Mouse (Mus musculus): ENCODE data around the gene Nudt22.
"Not testable (repeated sequence)": the region's sequence is repeated elsewhere in the genome, so short reads cannot be mapped to it uniquely, and the experiment has no call there.

Nudt22 gene

DNA sequence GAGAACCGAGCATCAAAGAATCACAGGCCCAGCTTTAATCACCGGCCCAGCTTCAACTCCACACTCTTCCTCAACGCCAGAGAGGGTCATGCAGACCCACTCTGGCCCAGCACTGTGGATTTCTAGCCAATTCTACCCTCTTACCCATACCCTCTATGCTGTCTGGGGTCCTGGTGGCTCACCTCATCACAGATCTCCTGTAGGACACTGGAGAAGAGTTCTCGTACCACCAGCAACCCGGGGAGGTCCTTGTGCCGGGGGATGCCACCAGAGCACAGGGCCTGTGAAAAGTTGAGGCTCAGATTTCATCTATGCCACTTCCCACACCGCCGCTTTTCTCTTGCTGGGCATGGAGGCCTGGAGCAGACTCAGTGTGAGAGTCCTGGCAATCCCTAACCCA lies 1.4 kb downstream of the Nudt22 start:
- DNase-seq = no peak

DNA sequence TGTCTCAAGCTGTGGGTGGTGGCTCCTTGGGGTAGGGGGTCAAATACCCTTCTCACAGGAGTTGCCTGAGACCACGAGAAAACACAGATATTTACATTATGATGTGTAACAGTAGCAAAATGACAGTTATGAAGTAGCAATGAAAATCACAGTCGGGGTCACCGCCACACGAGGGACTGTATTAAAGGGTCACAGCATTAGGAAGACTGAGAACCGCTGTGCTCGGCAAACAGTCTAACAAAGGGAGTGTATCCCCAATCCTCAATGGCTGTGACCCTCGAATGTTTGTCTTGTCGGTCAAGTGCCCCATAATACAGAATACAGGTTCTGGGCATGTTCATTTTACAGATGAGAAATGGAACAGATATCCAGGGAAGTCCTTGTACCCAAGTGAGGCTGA lies 1.9 kb downstream of the Nudt22 start:
- no peak for DNase-seq

DNA sequence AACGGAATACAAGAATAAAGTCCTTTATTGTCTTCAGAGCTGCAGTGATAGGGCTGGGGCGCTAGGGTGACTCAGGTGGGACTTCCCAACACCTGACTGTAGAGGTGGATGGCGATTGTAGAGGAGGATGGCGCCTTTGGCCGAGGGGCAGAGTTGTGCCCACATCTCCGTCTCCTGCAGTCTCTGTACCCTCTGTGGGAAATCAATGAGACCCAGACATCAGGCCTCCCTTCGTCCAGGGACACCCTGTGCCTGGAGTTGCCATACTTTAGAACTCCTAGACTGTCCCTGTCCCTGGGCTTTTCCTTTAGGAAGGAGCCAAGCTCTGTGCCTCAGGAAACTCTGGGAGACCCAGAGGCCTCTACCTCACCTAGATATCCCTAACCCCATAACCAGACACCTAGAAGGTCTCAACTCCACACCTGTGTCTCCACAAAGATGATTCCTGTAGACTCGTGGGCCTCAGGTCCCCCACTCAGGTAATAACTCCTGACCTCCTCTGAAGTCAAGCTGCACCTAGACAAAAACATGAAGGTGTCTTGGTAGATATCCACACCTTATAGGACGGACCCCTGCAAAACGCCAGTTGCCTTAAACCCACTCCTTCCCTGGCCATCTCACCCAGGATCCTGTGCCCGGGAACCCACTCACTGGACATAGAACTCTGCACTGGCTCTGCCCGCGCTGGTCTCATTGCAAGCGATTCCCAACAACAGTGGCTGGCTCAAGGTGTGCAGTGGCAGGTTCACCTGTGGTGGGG lies 2.7 kb downstream of the Nudt22 start:
- peak; percentile 1 for DNase-seq

DNA sequence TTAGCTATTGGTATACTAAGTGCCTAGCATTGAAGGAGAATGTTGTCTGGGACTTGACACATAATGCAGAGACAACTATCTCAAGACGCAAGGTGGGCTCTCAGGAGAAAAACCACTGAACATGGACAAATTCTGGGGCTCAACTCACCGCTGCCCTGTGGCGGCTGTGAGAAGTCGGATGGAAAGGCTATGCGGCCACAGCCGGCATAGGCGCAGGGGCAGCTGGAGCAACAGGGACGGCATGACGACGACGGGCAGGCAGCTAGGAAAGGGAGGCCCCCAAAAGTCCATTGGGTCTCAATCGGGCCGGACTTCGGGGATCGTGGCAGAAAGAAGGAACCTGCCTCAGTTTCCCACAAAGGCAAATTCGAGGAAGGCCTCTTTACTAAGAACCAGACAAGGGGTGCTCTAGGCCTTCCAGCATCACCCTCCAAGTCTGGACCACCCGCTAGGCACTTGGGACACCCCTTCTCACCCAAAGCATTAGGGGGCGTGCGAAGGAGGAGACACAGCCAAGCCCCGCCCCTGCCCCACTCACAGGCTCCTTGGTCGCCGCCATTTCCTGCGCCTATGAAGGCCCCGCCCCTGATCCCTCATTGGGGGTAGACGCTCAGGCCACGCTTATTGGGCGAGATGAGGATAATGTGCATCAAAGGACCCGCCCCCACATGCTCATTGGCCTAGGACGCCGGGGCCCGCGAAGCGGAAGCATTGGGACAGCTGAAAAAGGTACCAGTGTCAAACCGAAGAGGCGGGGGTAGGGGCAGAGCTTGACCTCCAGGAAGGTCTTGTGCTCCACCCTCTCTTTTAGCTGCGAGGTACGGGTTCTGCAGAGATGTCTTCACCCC lies 3.7 kb downstream of the Nudt22 start, which contains the start of gene Dnajc4:
TSS of gene Dnajc4 (minus strand) at position 562 of the 848 bp plus-strand sequence.
- DNase-seq = peak; percentile 99

DNA sequence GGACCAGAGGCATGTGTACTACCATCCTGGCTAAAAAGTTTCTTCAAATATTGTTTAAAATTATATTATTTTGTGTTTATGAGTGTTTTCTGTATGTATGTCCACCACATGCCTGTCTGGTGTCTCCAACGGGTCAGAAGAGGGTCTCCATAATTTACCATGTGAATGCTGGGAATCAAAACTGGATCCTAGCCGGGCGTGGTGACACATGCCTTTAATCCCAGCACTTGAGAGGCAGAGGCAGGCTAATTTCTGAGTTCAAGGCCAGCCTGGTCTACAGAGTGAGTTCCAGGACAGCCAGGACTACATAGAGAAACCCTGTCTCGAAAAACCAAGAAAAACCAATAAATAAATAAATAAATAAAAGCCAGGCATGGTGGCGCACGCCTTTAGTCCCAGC lies 4.8 kb downstream of the Nudt22 start:
- DNase-seq = not testable (repeated sequence)

DNA sequence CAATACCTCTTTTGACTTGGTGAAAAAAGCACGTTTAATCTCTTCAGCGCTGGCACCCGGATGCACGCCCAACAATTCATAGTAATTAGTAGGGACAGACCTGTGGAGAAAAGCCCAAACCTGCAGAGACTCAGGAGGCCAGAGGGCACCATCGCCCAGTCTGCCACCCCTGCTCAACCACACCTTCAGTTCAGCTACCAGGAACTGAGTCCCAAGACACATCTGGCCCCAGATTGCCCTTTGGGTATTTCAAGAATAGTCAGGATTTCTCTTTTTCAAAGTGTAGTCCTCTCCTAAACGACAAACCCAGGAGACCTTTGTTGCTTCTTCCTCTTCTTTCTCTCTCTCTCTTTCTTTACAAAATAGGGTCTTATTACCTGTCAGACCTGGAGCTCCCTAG lies 5.2 kb downstream of the Nudt22 start:
- no peak for DNase-seq

DNA sequence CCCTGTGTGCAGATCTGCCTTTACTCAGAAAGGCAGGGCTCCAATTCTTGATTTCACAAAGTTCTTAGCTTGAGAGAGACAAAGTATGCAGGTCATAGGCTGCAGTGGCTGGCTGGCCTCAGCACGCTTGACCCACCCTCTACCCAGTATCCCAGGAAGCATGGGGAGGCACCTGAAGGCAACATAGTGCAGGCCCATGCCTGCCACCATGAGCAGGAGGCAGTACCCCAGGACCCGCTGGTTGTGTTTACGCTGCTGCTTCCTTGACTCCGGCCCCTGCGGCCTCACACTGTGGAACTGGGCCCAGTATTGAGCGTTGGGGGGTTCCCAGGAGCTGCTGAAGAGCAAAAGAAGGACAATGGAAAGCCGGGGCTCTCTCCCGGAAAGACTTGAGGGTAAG lies 6.7 kb downstream of the Nudt22 start:
- DNase-seq = no peak

DNA sequence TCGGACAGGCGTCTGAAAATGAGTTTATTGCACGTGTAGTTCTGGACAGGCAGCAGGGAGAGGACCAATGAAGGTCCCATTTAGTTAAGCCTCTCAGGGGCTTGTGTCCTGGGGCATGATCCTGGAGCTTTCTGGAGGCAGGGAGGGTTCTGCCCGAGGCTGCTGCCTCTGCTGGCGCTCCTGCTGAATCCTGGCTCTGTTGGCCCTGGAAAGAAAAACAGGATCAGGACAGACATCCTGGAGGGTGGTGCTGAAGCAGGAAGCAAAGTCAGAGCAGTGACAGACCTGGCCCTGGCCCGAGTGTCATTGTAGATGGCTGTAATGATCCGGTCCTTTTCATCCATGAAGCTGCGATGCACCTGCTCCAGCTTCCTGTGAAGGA lies 8.0 kb downstream of the Nudt22 start:
- DNase-seq = no peak

DNA sequence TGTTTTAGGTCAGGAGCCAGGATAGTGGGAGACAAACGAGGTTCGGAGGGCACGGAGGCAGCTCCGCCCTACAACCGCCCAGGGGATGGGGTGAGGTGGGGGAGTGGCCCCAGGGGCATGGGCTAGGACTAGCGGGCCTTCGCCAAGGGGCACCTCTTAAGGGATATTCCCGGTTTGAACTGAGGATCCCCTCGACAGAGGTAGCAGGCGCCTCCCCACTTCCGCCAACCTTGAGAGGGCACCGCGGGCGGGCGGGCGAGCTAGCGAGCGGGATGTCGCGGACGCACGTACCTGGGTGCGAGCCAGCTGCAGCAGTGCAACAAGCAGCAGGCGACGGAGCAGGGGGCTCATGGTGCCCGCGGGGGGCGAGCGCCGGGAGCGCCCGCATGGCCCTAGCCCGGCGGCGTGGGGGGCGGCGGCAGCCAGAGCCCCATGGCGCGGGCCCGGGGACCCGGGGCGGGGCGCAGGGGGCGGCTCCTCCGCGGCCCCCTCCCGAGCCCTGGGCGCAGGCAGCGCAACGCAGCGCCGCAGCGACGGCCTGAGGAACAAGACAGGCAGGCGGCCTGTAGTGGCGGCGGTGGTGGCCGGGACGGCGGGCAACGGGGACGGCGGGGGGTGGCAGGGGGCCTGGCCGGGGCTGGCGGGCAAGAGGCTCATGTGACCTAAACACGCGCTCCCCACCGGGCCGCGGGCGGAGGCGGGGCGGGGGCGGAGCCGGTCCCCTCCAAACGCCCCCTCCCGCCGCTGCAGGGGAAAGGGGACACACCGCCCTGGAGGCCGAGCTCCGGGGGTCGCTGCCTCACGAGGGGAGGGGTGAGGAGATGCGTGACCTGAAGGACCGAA lies 8.6 kb downstream of the Nudt22 start, which contains the start of gene Vegfb:
TSS of gene Vegfb (minus strand) at position 591 of the 843 bp plus-strand sequence.
- peak; percentile 64 for DNase-seq

DNA sequence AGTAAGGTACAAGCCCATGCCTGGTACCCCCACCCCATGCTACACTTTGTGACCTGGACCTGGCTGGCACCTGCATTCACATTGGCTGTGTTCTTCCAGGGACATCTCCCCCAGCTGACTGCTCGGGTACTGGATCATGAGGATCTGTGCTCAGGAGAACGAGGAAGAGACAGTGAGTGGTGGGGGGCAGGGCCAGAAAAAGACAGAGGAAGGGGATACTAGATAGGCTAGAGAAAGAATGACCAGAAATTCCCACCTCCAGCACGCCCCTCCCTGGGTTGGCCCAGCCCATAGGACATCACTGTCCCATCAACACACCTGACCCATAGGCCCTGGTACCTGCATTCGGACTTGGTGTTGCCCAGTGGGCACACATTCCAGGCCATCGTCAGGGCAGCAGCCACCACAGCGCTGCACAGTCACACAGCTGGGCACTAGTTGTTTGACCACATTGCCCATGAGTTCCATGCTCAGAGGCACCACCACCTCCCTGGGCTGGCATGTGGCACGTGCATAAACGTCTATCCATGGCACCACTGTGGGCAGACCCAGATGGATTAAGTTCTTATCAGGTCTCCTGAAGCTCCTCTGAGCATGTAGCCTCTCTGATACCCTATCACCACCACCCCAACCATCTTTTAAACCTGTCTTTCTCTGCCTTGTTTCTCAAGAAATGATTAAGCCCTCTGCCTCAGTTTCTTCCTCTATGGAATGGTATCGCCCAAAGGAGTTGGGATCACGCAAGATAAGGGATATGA lies 9.8 kb downstream of the Nudt22 start:
- DNase-seq = no peak

DNA sequence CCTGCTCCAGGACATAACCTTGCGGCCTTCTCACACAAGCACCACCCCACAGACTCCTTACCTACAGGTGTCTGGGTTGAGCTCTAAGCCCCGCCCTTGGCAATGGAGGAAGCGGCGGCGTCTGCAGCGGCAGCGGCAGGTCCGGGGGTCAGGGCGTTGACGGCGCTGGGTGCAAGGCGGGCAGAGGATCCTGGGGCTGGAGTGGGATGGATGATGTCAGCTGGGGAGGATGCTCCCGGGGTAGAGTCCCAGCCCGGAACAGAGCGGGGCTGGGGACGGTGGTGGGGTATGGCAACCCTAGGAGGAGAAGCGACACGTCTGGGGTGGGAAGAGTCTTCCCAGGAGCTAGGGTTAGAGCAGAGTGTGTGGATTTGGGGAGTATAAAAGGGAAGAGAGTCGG lies 10.6 kb downstream of the Nudt22 start:
- DNase-seq = no peak

DNA sequence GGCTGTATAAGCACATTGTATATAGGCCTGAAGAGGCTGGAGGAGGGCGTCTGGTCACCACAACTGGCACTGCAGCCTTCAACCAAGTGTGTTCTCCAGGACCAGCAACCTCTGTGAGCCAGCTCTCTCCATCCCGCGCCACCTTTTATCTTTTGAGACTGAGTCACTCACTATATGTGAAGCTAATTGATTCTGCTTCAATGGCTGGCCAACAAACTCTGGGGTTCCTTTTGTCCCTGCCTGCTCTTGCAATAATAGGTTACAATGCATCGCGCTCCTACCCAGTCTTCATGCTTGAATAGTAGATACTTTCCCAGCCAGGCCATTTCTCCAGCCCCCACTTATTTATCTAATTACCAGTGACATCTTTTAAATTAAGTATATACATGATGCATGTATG lies 12.3 kb downstream of the Nudt22 start:
- DNase-seq = no peak

DNA sequence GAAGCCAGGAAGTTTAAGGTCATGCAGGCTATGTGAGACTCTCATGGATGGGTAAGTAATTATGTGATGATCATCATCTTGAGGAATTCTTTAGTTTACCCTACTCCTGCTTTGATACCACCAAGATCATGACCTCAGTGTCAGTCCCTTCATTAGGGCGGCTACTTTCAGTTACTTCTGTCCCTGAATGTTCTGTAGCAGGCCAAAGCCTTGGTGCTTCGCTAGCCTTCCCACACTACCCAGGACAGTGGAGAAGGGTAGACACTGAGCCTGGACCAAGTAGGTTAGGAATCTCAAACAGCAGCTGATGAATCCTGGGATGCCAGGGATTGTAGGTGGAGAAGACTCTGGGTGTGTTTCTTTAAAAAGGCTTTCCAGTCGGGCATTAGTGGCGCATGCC lies 14.5 kb downstream of the Nudt22 start:
- DNase-seq = no peak

DNA sequence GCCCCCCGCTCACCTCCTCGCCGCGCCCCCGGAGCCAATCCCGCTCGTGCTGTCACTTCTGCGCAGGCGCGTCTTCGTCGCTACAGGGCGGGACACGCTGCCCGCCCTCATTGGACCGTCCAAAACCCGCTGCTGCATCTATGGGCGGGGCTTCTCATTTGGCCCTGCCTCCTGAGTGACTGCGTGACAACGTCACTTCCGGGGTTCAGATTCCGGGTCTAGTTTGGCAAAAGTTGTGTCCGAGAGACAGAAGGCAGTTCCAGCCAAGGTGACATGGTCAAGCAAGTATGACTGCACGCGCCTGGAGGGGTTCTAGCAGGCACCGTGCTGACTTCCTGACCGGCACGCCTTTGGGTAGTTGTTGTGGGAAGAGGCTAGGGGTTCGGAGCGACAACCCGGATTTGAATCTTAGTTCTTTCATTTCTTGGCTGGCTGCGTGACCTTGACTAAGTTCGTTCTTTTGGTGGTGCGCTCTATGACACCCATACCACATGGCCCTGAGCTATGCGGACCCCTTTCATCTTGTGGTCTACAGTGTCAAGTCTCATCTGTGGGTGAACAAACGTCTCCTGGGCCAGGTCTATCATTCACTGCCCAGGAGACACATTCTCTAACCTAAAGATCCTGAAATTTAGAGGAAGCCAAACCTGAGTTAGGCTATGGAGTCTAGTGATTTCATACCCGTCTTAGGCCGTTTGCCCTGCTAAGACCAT lies 15.4 kb downstream of the Nudt22 start, which contains the start of gene Fkbp2:
TSS of gene Fkbp2 (minus strand) at position 121 of the 713 bp plus-strand sequence.
- peak; percentile 99 for DNase-seq

DNA sequence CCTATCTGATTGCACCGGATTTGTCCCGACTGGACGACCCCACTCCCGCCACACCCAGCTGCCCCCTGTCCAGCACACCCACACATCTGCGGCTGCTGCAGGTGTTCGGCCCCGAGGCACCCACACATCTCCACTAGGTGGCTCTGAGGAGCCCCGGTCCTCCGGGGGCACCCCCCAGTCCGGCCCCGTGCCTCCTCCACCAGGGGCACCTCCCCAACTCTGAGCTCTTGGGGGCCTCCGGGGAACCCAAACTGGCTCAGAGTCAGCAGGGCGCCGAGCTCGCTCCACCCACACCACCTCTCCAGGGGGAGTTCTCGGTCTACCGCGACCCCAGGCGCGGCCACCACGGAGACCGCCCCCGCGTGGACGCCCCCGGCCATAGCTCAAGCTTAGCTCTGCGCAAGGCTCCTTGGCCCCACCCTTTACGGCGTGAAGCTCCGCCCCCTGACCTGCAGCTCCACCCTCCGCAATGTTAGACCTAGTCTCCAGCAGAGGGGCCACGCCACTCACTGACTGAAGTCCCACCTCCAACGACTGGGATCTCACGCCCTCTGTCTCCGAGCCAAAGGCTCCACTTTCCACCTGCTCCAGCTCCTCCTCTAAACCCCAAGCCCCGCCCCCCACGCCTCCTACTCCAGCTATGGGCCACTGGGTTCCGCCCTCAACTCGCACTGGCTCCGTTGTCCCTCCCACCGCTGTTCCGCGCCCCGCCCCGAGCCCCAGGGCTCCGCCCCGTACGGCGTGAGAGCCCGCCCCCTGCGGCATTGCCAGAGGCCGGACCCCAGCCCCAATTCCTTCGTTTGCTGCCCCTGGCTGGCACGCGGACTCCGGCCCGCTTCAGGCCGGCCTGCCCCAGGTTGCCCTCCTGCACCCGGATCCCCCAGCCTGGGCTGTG lies 16.2 kb downstream of the Nudt22 start:
- DNase-seq = peak; percentile 100

DNA sequence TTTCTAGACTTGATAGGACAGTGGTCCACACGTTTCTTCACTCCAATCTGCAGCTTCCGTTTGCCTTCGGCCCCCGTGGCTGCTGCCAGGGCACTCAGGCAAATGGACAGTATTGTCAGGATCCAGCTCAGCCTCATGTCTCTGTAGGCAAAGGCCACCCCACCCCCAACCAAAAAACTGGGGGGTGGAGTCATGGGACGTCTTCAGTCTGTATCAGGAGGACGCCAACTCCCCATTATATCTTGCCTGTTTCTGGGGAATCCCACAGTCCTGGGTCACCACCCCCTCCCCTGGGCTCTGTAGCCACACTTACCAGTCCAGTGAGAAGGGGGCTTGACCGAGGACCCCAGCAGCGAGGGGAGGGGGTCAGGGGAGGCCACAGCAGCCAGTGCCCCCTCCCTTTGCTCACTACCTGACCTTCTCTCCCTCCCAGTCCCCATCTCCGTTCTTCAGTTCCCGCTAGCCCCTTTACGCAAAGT lies 16.9 kb downstream of the Nudt22 start:
- DNase-seq = no peak

DNA sequence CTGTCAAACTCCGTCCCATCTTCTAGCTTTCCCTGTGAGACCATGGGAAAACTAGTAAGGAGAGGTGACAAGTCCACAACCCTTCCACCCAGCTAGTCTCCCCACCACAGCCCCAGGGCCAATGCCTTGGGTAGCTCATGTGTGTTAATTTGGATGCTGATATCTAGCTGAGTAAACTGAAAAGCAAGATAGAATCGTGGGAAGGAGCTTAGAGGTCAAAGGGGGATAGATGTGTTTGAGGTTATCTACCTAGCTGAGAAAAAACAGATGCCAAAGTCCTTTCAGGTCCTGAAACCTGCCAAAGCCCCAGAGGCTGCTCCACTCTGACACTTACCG lies 17.3 kb downstream of the Nudt22 start:
- DNase-seq = no peak

DNA sequence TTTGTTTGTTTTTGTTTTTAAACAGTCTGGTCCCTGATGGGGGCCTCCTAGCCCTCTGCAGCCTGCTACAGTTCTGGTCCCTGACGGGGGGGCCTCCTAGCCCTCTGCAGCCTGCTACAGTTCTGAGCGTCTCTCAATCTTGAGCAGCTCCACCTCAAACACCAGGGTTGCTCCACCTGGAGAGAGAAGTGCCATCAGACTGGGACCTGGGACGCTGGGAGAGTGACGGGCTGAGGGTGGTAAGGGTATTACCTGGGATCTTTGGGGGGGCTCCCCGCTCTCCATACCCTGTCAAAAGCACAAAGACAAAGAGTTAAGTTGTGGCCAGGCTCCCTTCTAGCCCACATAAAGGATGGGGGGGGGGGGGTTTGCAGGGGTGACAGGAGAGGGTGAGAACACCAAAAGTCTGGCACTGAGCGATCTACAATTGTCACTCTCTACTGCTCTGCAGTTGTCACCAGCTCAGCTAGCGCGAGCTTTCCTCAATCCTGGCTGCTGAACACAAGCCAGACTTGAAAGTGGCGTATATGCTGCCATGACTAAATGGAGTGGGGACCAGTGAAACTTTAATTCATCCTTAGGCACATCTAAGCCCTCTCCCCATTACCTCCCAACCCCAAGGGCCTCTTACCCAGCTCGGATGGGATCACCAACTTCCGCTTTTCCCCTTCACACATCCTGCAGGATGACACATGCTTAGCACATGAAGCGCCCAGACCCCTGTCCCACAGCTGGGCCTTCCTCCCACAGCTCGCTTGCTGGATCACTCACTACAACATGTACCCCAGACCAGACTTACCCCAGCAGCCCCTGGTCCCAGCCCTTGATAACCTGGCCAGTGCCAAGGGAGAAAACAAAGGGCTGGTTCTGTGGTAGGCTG lies 17.9 kb downstream of the Nudt22 start:
- DNase-seq = no peak

Measured in lung, postnatal 10 days (tissue).